Mouse (Mus musculus) right cerebral cortex, postnatal 4 days (tissue): ENCODE measurements around the gene Eml3.
"Not testable (repeated sequence)": the region's sequence is repeated elsewhere in the genome, so short reads cannot be mapped to it uniquely, and the experiment has no call there.

Source experiments
- DNase-seq: peaks from one replicate; pipeline ENCODE4 v3.0.0-alpha.2; 2022

The Eml3 gene

GRCm38 (mm10) chr19:8929224-8930088 is at the start of gene Eml3, which contains the start of gene Rom1:
Eml3 (plus strand) TSS chr19:8929552.
Rom1 (minus strand) TSS chr19:8929356.
- peak; percentile 54 for DNase-seq

- peak; percentile 81 for DNase-seq
Observed at GRCm38 (mm10) chr19:8880311-8881033, 48.9 kb upstream of the Eml3 start, which contains the start of gene Uqcc3. Uqcc3 (minus strand) TSS chr19:8880923.

- DNase-seq, result no peak
Observed at GRCm38 (mm10) chr19:8881034-8881392, 48.3 kb upstream of the Eml3 start.

- no peak for DNase-seq
Observed at GRCm38 (mm10) chr19:8883616-8884015, 45.7 kb upstream of the Eml3 start, which contains the start of the genes Lbhd1 and Gm49403. Lbhd1 (plus strand) TSS chr19:8883732. Gm49403 (plus strand) TSS chr19:8883930.

GRCm38 (mm10) chr19:8886916-8887584 is 42.3 kb upstream of the Eml3 start:
- DNase-seq, result no peak

- DNase-seq, result no peak
Observed at GRCm38 (mm10) chr19:8887585-8888463, 41.5 kb upstream of the Eml3 start.

GRCm38 (mm10) chr19:8888511-8889385 is 40.6 kb upstream of the Eml3 start, which contains the start of the genes 1810009A15Rik and Gm49416:
1810009A15Rik (plus strand) TSS chr19:8888853.
Gm49416 (plus strand) TSS chr19:8888926.
- DNase-seq, result peak; percentile 93

GRCm38 (mm10) chr19:8892829-8893766 is 36.3 kb upstream of the Eml3 start, which contains the start of gene Ints5:
Ints5 (plus strand) TSS chr19:8893005.
- peak; percentile 82 for DNase-seq

- DNase-seq, result no peak
Observed at GRCm38 (mm10) chr19:8895397-8895960, 33.9 kb upstream of the Eml3 start.

- not testable (repeated sequence) for DNase-seq
Observed at GRCm38 (mm10) chr19:8896231-8896630, 33.1 kb upstream of the Eml3 start.

- peak; percentile 44 for DNase-seq
Observed at GRCm38 (mm10) chr19:8897211-8897864, 32.0 kb upstream of the Eml3 start.

- DNase-seq, result peak; percentile 92
Observed at GRCm38 (mm10) chr19:8897865-8898495, 31.4 kb upstream of the Eml3 start, which contains the start of gene Ganab. Ganab (plus strand) TSS chr19:8898071.

GRCm38 (mm10) chr19:8898576-8898975 is 30.8 kb upstream of the Eml3 start:
- no peak for DNase-seq

GRCm38 (mm10) chr19:8899079-8899478 is 30.3 kb upstream of the Eml3 start:
- no peak for DNase-seq

GRCm38 (mm10) chr19:8903412-8903811 is 25.9 kb upstream of the Eml3 start:
- no peak for DNase-seq

GRCm38 (mm10) chr19:8908531-8908930 is 20.8 kb upstream of the Eml3 start:
- no peak for DNase-seq

GRCm38 (mm10) chr19:8911810-8912209 is 17.5 kb upstream of the Eml3 start:
- DNase-seq, result no peak

- DNase-seq, result no peak
Observed at GRCm38 (mm10) chr19:8914212-8914611, 15.1 kb upstream of the Eml3 start.
